Mouse (Mus musculus) kidney, postnatal 10 days (tissue): ENCODE results near the gene Gsc2.

Experiments
- DNase-seq: peaks from one replicate; pipeline ENCODE4 v3.0.0; 2021; ENCODE audit warnings: mixed read lengths

Gene Gsc2

GRCm38 (mm10) chr16:17921325-17922162 is 6.7 kb upstream of the Gsc2 start:
- DNase-seq = peak; percentile 98

- no peak for DNase-seq
These were observed 5.7 kb upstream of the Gsc2 start for GRCm38 (mm10) chr16:17920586-17920985.

GRCm38 (mm10) chr16:17911052-17911595 is 3.7 kb downstream of the Gsc2 start, which contains the start of gene Ess2:
Ess2 (minus strand) TSS chr16:17911348.
- DNase-seq = peak; percentile 93

- no peak for DNase-seq
These were observed 16.4 kb downstream of the Gsc2 start, which contains the start of the genes Dgcr2 and Tssk2 for GRCm38 (mm10) chr16:17898462-17898861. Dgcr2 (minus strand) TSS chr16:17898562. Tssk2 (plus strand) TSS chr16:17898637.

- DNase-seq = no peak
These were observed 18.8 kb downstream of the Gsc2 start for GRCm38 (mm10) chr16:17896091-17896490.

- no peak for DNase-seq
These were observed 20.9 kb downstream of the Gsc2 start, which contains the start of gene Tssk1 for GRCm38 (mm10) chr16:17893923-17894322. Tssk1 (plus strand) TSS chr16:17894223.

GRCm38 (mm10) chr16:17892606-17893005 is 22.3 kb downstream of the Gsc2 start:
- peak; percentile 78 for DNase-seq

- peak; percentile 100 for DNase-seq
These were observed 23.3 kb downstream of the Gsc2 start, which contains the start of gene Gm20518 for GRCm38 (mm10) chr16:17891567-17891959. Gm20518 (minus strand) TSS chr16:17891671.

- peak; percentile 91 for DNase-seq
These were observed 23.8 kb downstream of the Gsc2 start for GRCm38 (mm10) chr16:17890917-17891566.

GRCm38 (mm10) chr16:17890342-17890727 is 24.5 kb downstream of the Gsc2 start:
- DNase-seq = no peak

- no peak for DNase-seq
These were observed 25.0 kb downstream of the Gsc2 start for GRCm38 (mm10) chr16:17889689-17890341.

- no peak for DNase-seq
These were observed 30.7 kb downstream of the Gsc2 start for GRCm38 (mm10) chr16:17884116-17884515.

- DNase-seq = no peak
These were observed 32.7 kb downstream of the Gsc2 start for GRCm38 (mm10) chr16:17882196-17882595.

- no peak for DNase-seq
These were observed 35.3 kb downstream of the Gsc2 start for GRCm38 (mm10) chr16:17879571-17879970.

- no peak for DNase-seq
These were observed 38.8 kb downstream of the Gsc2 start for GRCm38 (mm10) chr16:17876096-17876495.

GRCm38 (mm10) chr16:17875174-17875573 is 39.7 kb downstream of the Gsc2 start:
- DNase-seq = no peak

- no peak for DNase-seq
These were observed 41.9 kb downstream of the Gsc2 start for GRCm38 (mm10) chr16:17872995-17873394.

GRCm38 (mm10) chr16:17871248-17871647 is 43.6 kb downstream of the Gsc2 start:
- no peak for DNase-seq

GRCm38 (mm10) chr16:17865770-17866169 is 49.1 kb downstream of the Gsc2 start:
- DNase-seq = peak; percentile 20

GRCm38 (mm10) chr16:17865293-17865692 is 49.6 kb downstream of the Gsc2 start:
- DNase-seq = no peak
